Mouse (Mus musculus) bone marrow macrophage, adult 2 months (primary cell): ENCODE data around the gene Gda.

Source experiments
- CTCF ChIP-seq: IDR thresholded peaks from 2 replicates; pipeline ENCODE4 v1.5.1; 2012; ENCODE audit warnings: low read depth, mild to moderate bottlenecking, low read length, moderate library complexity
- POLR2A ChIP-seq: IDR thresholded peaks from 2 replicates; pipeline ENCODE4 v1.6.1; 2012; ENCODE audit warnings: mild to moderate bottlenecking, low read depth, low read length, borderline replicate concordance

DNA sequence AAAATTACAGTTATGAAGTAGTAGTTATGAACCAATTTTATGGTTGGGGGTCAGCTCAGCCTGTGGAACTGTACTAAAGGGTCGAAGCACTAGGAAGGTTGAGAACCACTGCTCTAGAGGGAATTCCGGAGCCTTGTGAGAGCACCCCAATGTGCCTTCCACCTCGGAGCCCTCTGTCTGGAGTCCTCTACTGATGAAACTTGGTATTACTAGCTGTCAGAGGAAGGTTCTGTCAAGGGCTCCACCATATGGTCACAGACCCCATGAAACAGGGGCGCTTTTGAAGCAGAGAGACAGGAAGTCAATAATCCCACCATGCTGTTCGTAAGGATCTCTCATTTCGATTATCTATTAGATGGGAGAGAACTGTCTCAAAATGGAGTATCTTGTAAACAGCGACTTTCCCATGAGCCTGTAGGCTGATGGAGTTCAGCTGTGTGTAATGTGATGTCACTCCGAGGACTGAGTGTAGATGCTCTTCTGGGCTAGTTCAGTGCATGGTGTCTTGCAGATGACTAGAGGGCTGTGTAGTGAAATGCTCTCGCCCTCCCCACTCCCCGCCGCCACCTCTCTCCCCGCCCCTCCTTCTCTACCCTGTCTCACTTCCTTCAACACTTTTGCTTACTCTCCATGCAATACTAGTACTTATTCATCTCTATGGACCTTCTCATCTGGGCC, 100.7 kb downstream of the Gda start:
- TF ChIP-seq CTCF = no peak
- no peak for TF ChIP-seq POLR2A
